Mouse (Mus musculus): ENCODE results near the gene Wdr17.

DNA sequence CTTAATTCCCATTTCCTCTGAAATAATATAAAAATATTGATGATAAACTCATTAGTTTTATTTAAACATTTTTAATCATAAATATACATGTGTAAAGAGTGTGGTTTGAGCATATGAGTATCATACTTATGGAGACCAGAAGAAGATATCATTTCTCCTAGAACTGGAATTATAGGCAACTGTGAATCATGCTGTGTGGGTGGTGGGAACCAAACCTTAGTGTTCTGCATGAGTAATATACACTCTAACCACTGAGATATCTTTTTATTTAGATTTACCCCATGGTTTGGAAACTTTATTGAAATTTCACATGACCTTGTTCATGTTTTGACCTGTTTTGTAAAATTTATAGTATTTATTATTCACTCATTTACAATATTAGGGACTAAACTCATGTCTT lies 68.3 kb downstream of the Wdr17 start:
- TF ChIP-seq CTCF (IDR thresholded peaks at IDR 0.05; ENCODE audit: borderline replicate concordance, extremely low read depth, insufficient read depth, insufficient read length): no peak
- TF ChIP-seq POLR2A (IDR thresholded peaks at IDR 0.05; ENCODE audit: borderline replicate concordance, extremely low read depth, insufficient read depth, insufficient read length, poor library complexity, severe bottlenecking): no peak

Measured in brain, embryonic 14.5 days (tissue).